Mouse (Mus musculus) hindbrain, embryonic 15.5 days (tissue): Measurements from ENCODE around the gene Cenpx. TPM values are rescaled to one million over a fixed set of nuclear protein-coding genes. Genes with fewer than 3 reads are reported as not detected.
A peak's percentile ranks its signal among the peaks of the same experiment; 100 is the strongest.
"Not testable (repeated sequence)": the region's sequence is repeated elsewhere in the genome, so short reads cannot be mapped to it uniquely, and the experiment has no call there.

Experiments used
- ATAC-seq: fragments of 200-750 bp; cut with Nextera tagmentation; 2 replicates; pipeline ENCODE4 v1.8.0; 2017; ENCODE audit warnings: low read depth, moderate number of reproducible peaks, moderate TSS enrichment; ENCODE audit not compliant: low FRiP score
- H3K27ac ChIP-seq: fragments of 300-500 bp; sonication (generic); replicated peaks from 2 replicates; pipeline ENCODE4 v1.5.1; 2015; ENCODE audit warnings: mild to moderate bottlenecking, inconsistent platforms
- H3K27me3 ChIP-seq: fragments of 300-500 bp; sonication (generic); 2 replicates; pipeline ENCODE4 v1.6.1; 2015; ENCODE audit warnings: control low read depth, inconsistent platforms
- H3K36me3 ChIP-seq: fragments of 300-500 bp; sonication (generic); 2 replicates; pipeline ENCODE4 v1.6.1; 2015; ENCODE audit warnings: control low read depth, inconsistent platforms
- H3K4me1 ChIP-seq: fragments of 300-500 bp; sonication (generic); replicated peaks from 2 replicates; pipeline ENCODE4 v1.6.1; 2015; ENCODE audit warnings: control low read depth, inconsistent platforms
- H3K4me2 ChIP-seq: fragments of 300-500 bp; sonication (generic); 2 replicates; pipeline ENCODE4 v1.6.1; 2015; ENCODE audit warnings: moderate library complexity, mild to moderate bottlenecking, inconsistent platforms
- H3K4me3 ChIP-seq: fragments of 300-500 bp; sonication (generic); 2 replicates; pipeline ENCODE4 v1.5.1; 2015; ENCODE audit warnings: mild to moderate bottlenecking, inconsistent platforms
- H3K9ac ChIP-seq: fragments of 300-500 bp; sonication (generic); 2 replicates; pipeline ENCODE4 v1.6.1; 2015; ENCODE audit warnings: inconsistent platforms
- H3K9me3 ChIP-seq: fragments of 300-500 bp; sonication (generic); 2 replicates; pipeline ENCODE4 v1.6.1; 2016; ENCODE audit warnings: control low read depth, inconsistent platforms
- WGBS: fragments of 180-500 bp; shearing (Covaris S2); methylation state at CpG from one replicate; pipeline ENCODE4 v1.1.7; 2015; 5-methylcytosine and 5-hydroxymethylcytosine counted together
- polyA plus RNA-seq: library from polyadenylated mRNA; unstranded; fragments of >200 nt; fragmentation: Nextera tagmentation; extraction: Ambion mirVana; gene quantifications from 2 replicates; pipeline ENCODE4 v1.2.1, GENCODE M21; 2015

Cenpx gene
- polyA plus RNA-seq, 1 experiment from 2014 or later, result 107 TPM

- Histone ChIP-seq H3K9ac (no peak overlapping the region), H3K27ac (0 out of 2 replicates have a peak overlapping the region, but pooled peaks have one; percentile 2), H3K9me3 (no peaks in the 10 kb centered on the region), H3K4me2 (no peak overlapping the region), H3K36me3 (peaks cover 4% of the 10 kb centered on the region; the same call in 1 of the 2 replicates), H3K4me1 (no peaks in the 10 kb centered on the region), H3K4me3 (no peak overlapping the region), H3K27me3 (no peaks in the 10 kb centered on the region)
- no peak for ATAC-seq
- 78% methylated on average over 20 of the region's 20 CpGs for WGBS
Measured at GRCm38 (mm10) chr11:120686650-120687272, 26.8 kb downstream of the Cenpx start.

GRCm38 (mm10) chr11:120684660-120685059 lies 28.9 kb downstream of the Cenpx start:
- H3K27ac ChIP-seq, result no peak overlapping the region
- H3K9ac ChIP-seq, result no peak overlapping the region
- no peaks in the 10 kb centered on the region for H3K27me3 ChIP-seq
- H3K9me3 ChIP-seq, result no peaks in the 10 kb centered on the region
- H3K4me1 ChIP-seq, result no peaks in the 10 kb centered on the region
- WGBS, result 93% methylated on average over 2 of the region's 2 CpGs
- ATAC-seq, result no peak
- no peak overlapping the region for H3K4me3 ChIP-seq
- H3K4me2 ChIP-seq, result no peak overlapping the region
- H3K36me3 ChIP-seq, result peaks cover 21% of the 10 kb centered on the region

GRCm38 (mm10) chr11:120684086-120684485 lies 29.5 kb downstream of the Cenpx start:
- no peaks in the 10 kb centered on the region for H3K4me1 ChIP-seq
- H3K9me3 ChIP-seq, result no peaks in the 10 kb centered on the region
- 91% methylated on average over 2 of the region's 2 CpGs for WGBS
- no peaks in the 10 kb centered on the region for H3K27me3 ChIP-seq
- H3K27ac ChIP-seq, result no peak overlapping the region
- ATAC-seq, result no peak
- no peak overlapping the region for H3K4me3 ChIP-seq
- H3K4me2 ChIP-seq, result no peak overlapping the region
- H3K9ac ChIP-seq, result no peak overlapping the region
- H3K36me3 ChIP-seq, result peaks cover 21% of the 10 kb centered on the region

- H3K4me1 ChIP-seq, result no peaks in the 10 kb centered on the region
- no peaks in the 10 kb centered on the region for H3K9me3 ChIP-seq
- ATAC-seq, result no peak
- H3K27ac ChIP-seq, result no peak overlapping the region
- H3K27me3 ChIP-seq, result no peaks in the 10 kb centered on the region
- WGBS, result 97% methylated on average over 3 of the region's 3 CpGs
- no peak overlapping the region for H3K4me2 ChIP-seq
- H3K4me3 ChIP-seq, result no peak overlapping the region
- peaks cover 23% of the 10 kb centered on the region for H3K36me3 ChIP-seq
- no peak overlapping the region for H3K9ac ChIP-seq
Measured at GRCm38 (mm10) chr11:120683536-120683935, 30.0 kb downstream of the Cenpx start.

GRCm38 (mm10) chr11:120682683-120683082 lies 30.9 kb downstream of the Cenpx start:
- no peak overlapping the region for H3K27ac ChIP-seq
- whole genome bisulfite sequencing, result 95% methylated on average over 5 of the region's 5 CpGs
- no peak overlapping the region for H3K4me3 ChIP-seq
- H3K9me3 ChIP-seq, result no peaks in the 10 kb centered on the region
- ATAC-seq, result no peak
- H3K4me1 ChIP-seq, result no peaks in the 10 kb centered on the region
- no peak overlapping the region for H3K9ac ChIP-seq
- no peaks in the 10 kb centered on the region for H3K27me3 ChIP-seq
- peaks cover 27% of the 10 kb centered on the region for H3K36me3 ChIP-seq
- no peak overlapping the region for H3K4me2 ChIP-seq

- no peak overlapping the region for H3K4me3 ChIP-seq
- peaks cover 27% of the 10 kb centered on the region for H3K36me3 ChIP-seq
Measured at GRCm38 (mm10) chr11:120679909-120680308, 33.6 kb downstream of the Cenpx start.

GRCm38 (mm10) chr11:120676951-120677350 lies 36.6 kb downstream of the Cenpx start:
- Histone ChIP-seq H3K36me3 (peaks cover 22% of the 10 kb centered on the region), H3K4me2 (no peak overlapping the region), H3K4me3 (no peak overlapping the region), H3K9ac (no peak overlapping the region), H3K9me3 (no peaks in the 10 kb centered on the region), H3K4me1 (peaks cover 18% of the 10 kb centered on the region), H3K27ac (no peak overlapping the region), H3K27me3 (no peaks in the 10 kb centered on the region)
- ATAC-seq, result no peak
- WGBS, result 97% methylated on average over 4 of the region's 4 CpGs

More at GRCm38 (mm10) chr11:120679909-120680308, 33.6 kb downstream of the Cenpx start:
- Histone ChIP-seq H3K9ac (no peak overlapping the region), H3K9me3 (no peaks in the 10 kb centered on the region), H3K27me3 (no peaks in the 10 kb centered on the region), H3K4me2 (no peak overlapping the region), H3K27ac (no peak overlapping the region), H3K4me1 (peaks cover 4% of the 10 kb centered on the region; the same call in 1 of the 2 replicates)
- WGBS, result 85% methylated on average over 3 of the region's 3 CpGs
- ATAC-seq, result no peak

GRCm38 (mm10) chr11:120675875-120676274 lies 37.7 kb downstream of the Cenpx start:
- H3K9ac ChIP-seq, ATAC-seq, H3K27ac ChIP-seq, H3K4me3 ChIP-seq, H3K4me2 ChIP-seq, H3K27me3 ChIP-seq, H3K9me3 ChIP-seq: not testable (repeated sequence)
- peaks cover 18% of the 10 kb centered on the region for H3K4me1 ChIP-seq
- peaks cover 16% of the 10 kb centered on the region for H3K36me3 ChIP-seq
- WGBS, result 90% methylated on average over 4 of the region's 5 CpGs

- peak overlapping the region; percentile 62 for H3K4me3 ChIP-seq
- peak overlapping the region; percentile 67 for H3K9ac ChIP-seq
- ATAC-seq, result peak; percentile 20
- peak overlapping the region; percentile 93 for H3K27ac ChIP-seq
- H3K4me2 ChIP-seq, result peak overlapping the region; percentile 83
- peaks cover 18% of the 10 kb centered on the region for H3K4me1 ChIP-seq
- peaks cover 5% of the 10 kb centered on the region; the same call in 1 of the 2 replicates for H3K36me3 ChIP-seq
- H3K27me3 ChIP-seq, result no peaks in the 10 kb centered on the region
- WGBS, result 38% methylated on average over 12 of the region's 12 CpGs
- no peaks in the 10 kb centered on the region for H3K9me3 ChIP-seq
Measured at GRCm38 (mm10) chr11:120673594-120674122, 39.9 kb downstream of the Cenpx start.

GRCm38 (mm10) chr11:120672687-120673593 lies 40.6 kb downstream of the Cenpx start, which contains the start of gene Aspscr1:
Aspscr1 (plus strand) TSS chr11:120672973.
- Histone ChIP-seq H3K4me1 (peaks cover 18% of the 10 kb centered on the region), H3K27me3 (no peaks in the 10 kb centered on the region), H3K4me3 (peak within 1 kb of the TSS; percentile 62), H3K4me2 (peak within 1 kb of the TSS; percentile 83), H3K9ac (peak within 1 kb of the TSS; percentile 67), H3K9me3 (no peaks in the 10 kb centered on the region), H3K36me3 (no peaks in the 10 kb centered on the region), H3K27ac (peak within 1 kb of the TSS; percentile 93)
- WGBS, result 1% methylated on average over 80 of the region's 83 CpGs
- peak; percentile 98 for ATAC-seq

GRCm38 (mm10) chr11:120666617-120667016 lies 46.9 kb downstream of the Cenpx start:
- H3K27ac ChIP-seq, result no peak overlapping the region

GRCm38 (mm10) chr11:120665406-120665805 lies 48.1 kb downstream of the Cenpx start:
- no peak for ATAC-seq
- Histone ChIP-seq H3K9me3 (no peaks in the 10 kb centered on the region), H3K4me3 (no peak overlapping the region), H3K9ac (no peak overlapping the region), H3K27me3 (peaks cover 47% of the 10 kb centered on the region), H3K4me2 (no peak overlapping the region), H3K27ac (no peak overlapping the region), H3K4me1 (peaks cover 11% of the 10 kb centered on the region), H3K36me3 (no peaks in the 10 kb centered on the region)
- 58% methylated on average over 3 of the region's 3 CpGs for WGBS

More at GRCm38 (mm10) chr11:120666617-120667016, 46.9 kb downstream of the Cenpx start:
- 7% methylated on average over 3 of the region's 3 CpGs for WGBS
- H3K9ac ChIP-seq, result no peak overlapping the region
- H3K4me2 ChIP-seq, result no peak overlapping the region
- no peak for ATAC-seq
- H3K36me3 ChIP-seq, result no peaks in the 10 kb centered on the region
- no peaks in the 10 kb centered on the region for H3K9me3 ChIP-seq
- peaks cover 35% of the 10 kb centered on the region for H3K27me3 ChIP-seq
- H3K4me3 ChIP-seq, result no peak overlapping the region
- no peaks in the 10 kb centered on the region for H3K4me1 ChIP-seq
